Mouse (Mus musculus) heart, adult 9 months (tissue): ENCODE measurements around the gene C8a.

ENCODE experiments used
- DNase-seq, 2 experiments: peaks; one replicate each; pipeline ENCODE4 v3.0.0; 2022; ENCODE audit warnings: low spot score in 2 of 2

Gene C8a

DNA sequence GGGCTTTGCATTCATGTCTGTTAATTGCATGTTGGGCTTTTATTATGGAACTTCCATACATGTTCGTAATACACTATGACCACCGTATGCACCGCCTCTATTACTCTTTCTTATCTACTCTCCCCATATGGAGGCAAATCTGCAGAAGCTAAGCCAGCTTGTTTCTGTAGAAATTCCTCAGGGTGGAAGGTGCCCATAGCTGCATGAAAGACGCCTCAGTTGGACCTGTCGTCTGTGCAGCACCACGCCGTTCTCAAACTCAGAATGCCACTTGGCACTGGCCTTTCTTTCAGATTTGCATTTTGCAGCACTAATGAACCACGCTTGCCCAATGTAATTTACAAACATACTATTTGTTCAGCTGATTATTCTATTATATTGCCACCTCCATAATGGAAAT is 106.6 kb downstream of the C8a start:
- DNase-seq = no peak

DNA sequence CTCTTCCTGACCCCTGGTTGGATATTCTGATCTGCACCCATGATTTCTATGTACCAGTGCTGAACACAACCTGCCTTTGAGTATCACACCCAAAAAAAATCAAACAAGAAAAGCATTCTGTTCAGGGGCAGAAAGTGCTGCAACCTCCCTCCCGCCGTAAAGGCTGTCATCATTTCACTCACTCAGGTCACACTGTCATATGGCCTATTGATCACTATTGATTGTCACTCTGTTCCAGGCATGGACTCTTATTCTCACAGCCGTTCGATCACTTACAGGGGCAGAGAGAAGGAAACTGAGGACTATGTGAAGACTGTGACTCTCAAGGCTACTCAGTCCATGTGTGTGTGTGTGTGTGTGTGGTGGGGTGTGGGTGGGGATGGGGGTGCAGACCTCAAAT is 108.0 kb downstream of the C8a start:
- DNase-seq = no peak

DNA sequence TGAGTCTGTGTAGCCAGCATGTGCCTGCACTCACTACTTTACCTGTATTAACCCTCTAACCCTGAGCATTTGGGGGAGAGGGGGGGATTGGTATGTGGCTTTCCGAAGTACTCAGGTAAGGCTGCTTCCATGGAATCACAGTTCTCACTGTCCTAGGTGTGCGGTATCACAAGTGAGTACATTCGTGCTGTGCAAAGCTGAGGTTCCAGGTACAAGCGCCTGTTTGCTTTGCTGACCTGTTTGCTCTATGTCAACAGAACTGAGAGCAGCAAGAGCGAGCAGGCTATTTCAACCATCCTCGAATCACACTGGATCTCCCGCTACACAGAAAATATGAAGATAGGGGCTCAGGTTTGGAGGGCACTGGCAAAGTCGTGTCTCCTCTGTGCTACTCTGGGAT is 110.1 kb downstream of the C8a start, which contains the start of gene C8b:
TSS of gene C8b (plus strand) at position 253 of the 400 bp plus-strand sequence.
- no peak for DNase-seq
